8 mouse cellular contexts compared by ENCODE assay signal in genomic region chrX:14628267-14628901, GRCm38 (mm10).
A peak's percentile ranks its signal among the peaks of the same experiment; 100 is the strongest.
DNase-seq lines count a peak whose midpoint lies in the region; ATAC-seq and TF ChIP-seq lines count a peak whose summit lies in the region.

No protein-coding gene starts in this region.

- peak; percentile 3 for DNase-seq in cerebellum, adult 11-12 months
- DNase-seq in cerebellum, postnatal 36 days = no peak
- DNase-seq in spleen, adult 2 months (ENCODE audit: low read depth in 1 of 2, low spot score in 2 of 2) = no peak
- DNase-seq in spleen, adult 12 weeks (ENCODE audit: low spot score) = no peak
- DNase-seq in heart, postnatal 10 days = peak; percentile 41 to 48
- peak; percentile 52 for DNase-seq in neural tube, embryonic 11.5 days (ENCODE audit: low spot score)
- no peak for DNase-seq in urinary bladder, adult 18-20 months (ENCODE audit: low spot score in 2 of 2)

- no peaks in the 10 kb centered on the region for H3K27me3 ChIP-seq in spleen, adult 2 months (ENCODE audit: control insufficient read depth, insufficient read depth, low read length)
- no peaks in the 10 kb centered on the region for H3K27me3 ChIP-seq in limb, embryonic 13.5 days
- H3K27me3 ChIP-seq in neural tube, embryonic 11.5 days (ENCODE audit: control insufficient read depth, insufficient read depth, low read length) = no peaks in the 10 kb centered on the region

- H3K4me2 ChIP-seq in limb, embryonic 13.5 days (replicated peaks) = 0 out of 2 replicates have a peak overlapping the region, but pooled peaks have one; percentile 4
- no peak overlapping the region for H3K4me2 ChIP-seq in neural tube, embryonic 11.5 days (ENCODE audit: low read depth)

- H3K9me3 ChIP-seq in limb, embryonic 13.5 days = no peaks in the 10 kb centered on the region
- no peaks in the 10 kb centered on the region for H3K9me3 ChIP-seq in neural tube, embryonic 11.5 days (ENCODE audit: control insufficient read depth, low read length)

- no peak overlapping the region for H3K4me3 ChIP-seq in spleen, adult 2 months (ENCODE audit: extremely low read depth, insufficient read depth, insufficient read length)
- H3K4me3 ChIP-seq in limb, embryonic 13.5 days = no peak overlapping the region
- H3K4me3 ChIP-seq in neural tube, embryonic 11.5 days (ENCODE audit: low read depth, low read length) = no peak overlapping the region

- no peak for TF ChIP-seq CTCF in spleen, adult 2 months (IDR thresholded peaks at IDR 0.05; ENCODE audit: extremely low read depth, insufficient read depth, insufficient read length, insufficient replicate concordance)

- ATAC-seq in limb, embryonic 13.5 days (ENCODE audit: low FRiP score, low read depth) = peak; percentile 81
- ATAC-seq in neural tube, embryonic 11.5 days (ENCODE audit: insufficient read depth, low FRiP score, low TSS enrichment) = no peak

- H3K4me1 ChIP-seq in spleen, adult 2 months (ENCODE audit: control insufficient read depth, insufficient read depth, insufficient read length) = no peaks in the 10 kb centered on the region
- H3K4me1 ChIP-seq in limb, embryonic 13.5 days = no peaks in the 10 kb centered on the region
- no peaks in the 10 kb centered on the region for H3K4me1 ChIP-seq in neural tube, embryonic 11.5 days (ENCODE audit: control insufficient read depth, insufficient read depth, low read length)

- TF ChIP-seq POLR2A in spleen, adult 2 months (IDR thresholded peaks at IDR 0.05; ENCODE audit: low read depth, low read length) = no peak

- intact Hi-C loops in heart, postnatal 10 days (cut with DNase I) = loop anchor here (10.0 kb wide), 1 partner anchor 914 kb away; no protein-coding TSS in a partner anchor

- peak overlapping the region; percentile 4; the same call in 1 of the 2 replicates for H3K27ac ChIP-seq in spleen, adult 2 months (ENCODE audit: insufficient read depth, low read length)
- no peak overlapping the region; the same call in 1 of the 2 replicates for H3K27ac ChIP-seq in limb, embryonic 13.5 days
- H3K27ac ChIP-seq in neural tube, embryonic 11.5 days (ENCODE audit: low read depth, low read length) = no peak overlapping the region

- WGBS in spleen, adult 2 months = 25% methylated on average over 10 of the region's 10 CpGs
- WGBS in limb, embryonic 13.5 days = 35% methylated on average over 10 of the region's 10 CpGs
- WGBS in neural tube, embryonic 11.5 days = 43% methylated on average over 10 of the region's 10 CpGs

- H3K36me3 ChIP-seq in spleen, adult 2 months (ENCODE audit: control insufficient read depth, insufficient read depth, low read length) = no peaks in the 10 kb centered on the region
- no peaks in the 10 kb centered on the region for H3K36me3 ChIP-seq in limb, embryonic 13.5 days
- no peaks in the 10 kb centered on the region for H3K36me3 ChIP-seq in neural tube, embryonic 11.5 days (ENCODE audit: control insufficient read depth, insufficient read depth, low read length)

- H3K9ac ChIP-seq in limb, embryonic 13.5 days = no peak overlapping the region
- no peak overlapping the region for H3K9ac ChIP-seq in neural tube, embryonic 11.5 days (ENCODE audit: low read length)

Comparison
In these comparisons a context has a peak if more than half of its experiments do, and no peak if none do; other contexts are left out.
1. DNase-seq: peak in cerebellum, adult 11-12 months (single experiment), heart, postnatal 10 days (2 of 2) and neural tube, embryonic 11.5 days (single experiment); none in cerebellum, postnatal 36 days (0 of 2), spleen, adult 2 months (0 of 2), spleen, adult 12 weeks (single experiment) and urinary bladder, adult 18-20 months (0 of 2).